Mouse (Mus musculus) MEL (cell line): ENCODE measurements around the gene Cadm2.

Source experiments
- CTCF ChIP-seq, 3 experiments: IDR thresholded peaks in 2 of 3; conservative IDR thresholded peaks in 1 of 3; 2 replicates each; pipeline ENCODE4 v1.5.1; 2011 to 2012; ENCODE audit warnings: low read length in 3 of 3, low read depth in 2 of 3, mild to moderate bottlenecking in 2 of 3, improper control_type of control experiment in 1 of 3, inconsistent platforms in 1 of 3, mixed read lengths in 1 of 3, moderate library complexity in 1 of 3; ENCODE audit not compliant: control insufficient read depth in 1 of 3, insufficient read depth in 1 of 3, poor library complexity in 1 of 3, severe bottlenecking in 1 of 3
- TAL1 ChIP-seq: IDR thresholded peaks from 2 replicates; pipeline ENCODE4 v1.6.1; 2012; ENCODE audit warnings: mild to moderate bottlenecking, inconsistent platforms, low read length, moderate library complexity, mixed read lengths
- TBP ChIP-seq: IDR thresholded peaks from 2 replicates; pipeline ENCODE4 v1.8.0; 2011; ENCODE audit warnings: low read depth, low read length, improper control_type of control experiment
- ZKSCAN1 ChIP-seq: IDR thresholded peaks from 2 replicates; pipeline ENCODE4 v1.6.1; 2012; ENCODE audit warnings: low read depth, mild to moderate bottlenecking, inconsistent platforms, low read length, improper control_type of control experiment, moderate library complexity

DNA sequence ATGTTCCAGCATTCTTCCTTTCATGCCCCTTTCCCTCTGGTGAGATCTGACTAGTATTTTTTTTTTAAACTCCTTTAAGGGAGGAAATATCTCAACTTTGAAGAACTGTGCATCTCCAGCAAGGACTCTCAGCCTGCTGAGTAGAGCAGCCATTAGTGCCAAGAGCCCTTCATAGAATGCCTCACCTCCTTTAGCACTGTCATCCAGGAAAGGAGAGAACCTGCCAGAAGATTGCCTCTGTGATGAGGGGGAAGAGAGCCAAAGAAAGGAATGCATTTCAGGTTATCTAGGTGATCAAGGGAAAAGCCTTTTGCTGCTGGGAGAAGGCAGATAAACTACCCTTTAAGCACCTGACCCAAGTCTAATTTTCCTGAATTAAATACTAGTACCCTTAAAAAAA is 943.5 kb downstream of the Cadm2 start:
- TF ChIP-seq TAL1 = no peak
- TF ChIP-seq ZKSCAN1 = no peak
- TF ChIP-seq CTCF (IDR thresholded peaks at IDR 0.05 in 2 of 3, conservative IDR thresholded peaks at IDR 0.05 in 1 of 3; ENCODE audit: control insufficient read depth in 1 of 3, insufficient read depth in 1 of 3, low read depth in 2 of 3, low read length in 3 of 3, poor library complexity in 1 of 3, severe bottlenecking in 1 of 3) = no peak
- no peak for TF ChIP-seq TBP
